Mouse (Mus musculus) heart, adult 8-10 months (tissue): Measurements from ENCODE around the gene Tns1. TPM values are rescaled to one million over a fixed set of nuclear protein-coding genes. Genes with fewer than 3 reads are reported as not detected.

Experiments used
- DNase-seq: peaks from one replicate; pipeline ENCODE4 v3.0.0; 2022; ENCODE audit warnings: low spot score
- total RNA-seq, 4 experiments: library from RNA; stranded (reverse); gene quantifications; 2 replicates each; pipeline ENCODE4 v1.2.4; 2022

Tns1 gene
- total RNA-seq, 4 experiments from 2014 or later = 733 to 828 (median 798) TPM

- peak; percentile 78 for DNase-seq
These were observed 109.5 kb downstream of the Tns1 start for GRCm38 (mm10) chr1:74014538-74015327.

- no peak for DNase-seq
These were observed 110.8 kb downstream of the Tns1 start for GRCm38 (mm10) chr1:74013296-74014031.

- DNase-seq = no peak
These were observed 111.5 kb downstream of the Tns1 start for GRCm38 (mm10) chr1:74012706-74013105.

GRCm38 (mm10) chr1:74009495-74009894 is 114.8 kb downstream of the Tns1 start:
- DNase-seq = no peak

GRCm38 (mm10) chr1:74008966-74009365 is 115.3 kb downstream of the Tns1 start:
- no peak for DNase-seq

GRCm38 (mm10) chr1:74008498-74008897 is 115.8 kb downstream of the Tns1 start:
- peak; percentile 85 for DNase-seq

- DNase-seq = peak; percentile 86
These were observed 116.7 kb downstream of the Tns1 start for GRCm38 (mm10) chr1:74007398-74008050.

GRCm38 (mm10) chr1:74005020-74005419 is 119.2 kb downstream of the Tns1 start:
- DNase-seq = peak; percentile 67

GRCm38 (mm10) chr1:74003723-74004122 is 120.5 kb downstream of the Tns1 start:
- no peak for DNase-seq

- DNase-seq = peak; percentile 64
These were observed 122.8 kb downstream of the Tns1 start for GRCm38 (mm10) chr1:74001449-74001820.

GRCm38 (mm10) chr1:74000810-74001448 is 123.3 kb downstream of the Tns1 start:
- DNase-seq = no peak

GRCm38 (mm10) chr1:74000191-74000651 is 124.0 kb downstream of the Tns1 start:
- peak; percentile 78 for DNase-seq

GRCm38 (mm10) chr1:73999533-73999932 is 124.7 kb downstream of the Tns1 start:
- DNase-seq = peak; percentile 69

GRCm38 (mm10) chr1:73998925-73999375 is 125.3 kb downstream of the Tns1 start:
- peak; percentile 61 for DNase-seq

GRCm38 (mm10) chr1:73998131-73998865 is 126.0 kb downstream of the Tns1 start:
- peak; percentile 80 for DNase-seq

- DNase-seq = no peak
These were observed 126.9 kb downstream of the Tns1 start for GRCm38 (mm10) chr1:73997341-73997740.

GRCm38 (mm10) chr1:73996650-73997049 is 127.6 kb downstream of the Tns1 start:
- DNase-seq = no peak

- DNase-seq = peak; percentile 83
These were observed 128.0 kb downstream of the Tns1 start for GRCm38 (mm10) chr1:73996209-73996608.

GRCm38 (mm10) chr1:73995063-73995810 is 129.0 kb downstream of the Tns1 start:
- no peak for DNase-seq

GRCm38 (mm10) chr1:73993901-73994426 is 130.3 kb downstream of the Tns1 start:
- no peak for DNase-seq
